9 mouse cellular contexts compared by ENCODE assay signal in genomic region chrX:100739443-100739842, GRCm38 (mm10). TPM values are rescaled to one million over a fixed set of nuclear protein-coding genes. Genes with fewer than 3 reads are reported as not detected.
DNase-seq lines count a peak whose midpoint lies in the region; ATAC-seq and TF ChIP-seq lines count a peak whose summit lies in the region.
"Had no signal": no experiment of that assay in that cellular context is flagged by ENCODE, and none has a peak within 500 bp of the region (broad histone marks: within the 10 kb centered on the region; RNA-seq: fewer than 3 reads in every experiment).

No protein-coding gene starts in this region.

- H3K4me3 ChIP-seq in heart, adult 2 months, result peak overlapping the region; percentile 34; the same call in 1 of the 2 replicates
- H3K4me3 ChIP-seq in C2C12 (ENCODE audit: insufficient read depth, poor library complexity, severe bottlenecking), result no peak overlapping the region
- H3K4me3 ChIP-seq in embryonic facial prominence, embryonic 15.5 days (replicated peaks), result peak overlapping the region; percentile 35
- peak overlapping the region; percentile 28 for H3K4me3 ChIP-seq in limb, embryonic 14.5 days (replicated peaks; ENCODE audit: low read length)
- peak overlapping the region; percentile 17; the same call in 1 of the 2 replicates for H3K4me3 ChIP-seq in stomach, embryonic 14.5 days (ENCODE audit: low read depth, low read length)

- H3K27ac ChIP-seq in heart, adult 2 months, result no peak overlapping the region
- no peak overlapping the region for H3K27ac ChIP-seq in embryonic facial prominence, embryonic 15.5 days (replicated peaks)
- no peak overlapping the region for H3K27ac ChIP-seq in limb, embryonic 14.5 days (replicated peaks; ENCODE audit: low read depth, low read length)
- no peak overlapping the region for H3K27ac ChIP-seq in stomach, embryonic 14.5 days (ENCODE audit: low read length)

- H3K36me3 ChIP-seq in heart, adult 2 months (ENCODE audit: control insufficient read depth, insufficient read depth, low read length), result no peaks in the 10 kb centered on the region
- H3K36me3 ChIP-seq in C2C12 (ENCODE audit: control insufficient read depth, insufficient read depth), result no peaks in the 10 kb centered on the region
- H3K36me3 ChIP-seq in embryonic facial prominence, embryonic 15.5 days, result no peaks in the 10 kb centered on the region
- H3K36me3 ChIP-seq in limb, embryonic 14.5 days (ENCODE audit: control insufficient read depth, insufficient read depth, low read length), result no peaks in the 10 kb centered on the region
- H3K36me3 ChIP-seq in stomach, embryonic 14.5 days (ENCODE audit: control insufficient read depth, insufficient read depth, low read length), result no peaks in the 10 kb centered on the region
- H3K36me3 ChIP-seq: G1E had no signal

- H3K4me1 ChIP-seq in heart, adult 2 months (ENCODE audit: control insufficient read depth, insufficient read depth, low read length), result peaks cover 1% of the 10 kb centered on the region; the same call in 1 of the 2 replicates
- H3K4me1 ChIP-seq in embryonic facial prominence, embryonic 15.5 days, result no peaks in the 10 kb centered on the region
- no peaks in the 10 kb centered on the region for H3K4me1 ChIP-seq in limb, embryonic 14.5 days (ENCODE audit: control insufficient read depth, insufficient read depth, low read length)
- no peaks in the 10 kb centered on the region for H3K4me1 ChIP-seq in stomach, embryonic 14.5 days (ENCODE audit: control insufficient read depth, insufficient read depth, low read length)

- H3K9me3 ChIP-seq in embryonic facial prominence, embryonic 15.5 days (replicated peaks), result no peaks in the 10 kb centered on the region
- no peaks in the 10 kb centered on the region for H3K9me3 ChIP-seq in limb, embryonic 14.5 days (ENCODE audit: control insufficient read depth, low read length)
- H3K9me3 ChIP-seq in stomach, embryonic 14.5 days (ENCODE audit: control insufficient read depth, low read depth, low read length), result no peaks in the 10 kb centered on the region
- H3K9me3 ChIP-seq: G1E had no signal

- no peak for TF ChIP-seq EP300 in heart, adult 2 months (IDR thresholded peaks at IDR 0.05; ENCODE audit: insufficient read depth, low read depth, low read length)

- 46% methylated on average over 10 of the region's 10 CpGs for WGBS in heart, adult 2 months
- 22% methylated on average over 10 of the region's 10 CpGs for WGBS in embryonic facial prominence, embryonic 15.5 days
- 27% methylated on average over 10 of the region's 10 CpGs for WGBS in limb, embryonic 14.5 days
- 26% methylated on average over 10 of the region's 10 CpGs for WGBS in stomach, embryonic 14.5 days

- TF ChIP-seq POLR2A in heart, adult 2 months (IDR thresholded peaks at IDR 0.05; ENCODE audit: insufficient read depth, low read depth, low read length), result no peak
- TF ChIP-seq POLR2A in limb, embryonic 14.5 days (IDR thresholded peaks at IDR 0.05; ENCODE audit: borderline replicate concordance, extremely low read depth, insufficient read depth, insufficient read length), result no peak

- DNase-seq in heart, adult 2 months, result peak in 1 of 2 experiments; percentile 2
- DNase-seq in heart, adult 8-10 months (ENCODE audit: low spot score), result no peak
- no peak for DNase-seq in limb, embryonic 14.5 days (ENCODE audit: low spot score)
- no peak for DNase-seq in thymus, postnatal 4 days
- DNase-seq in urinary bladder, adult 2 months (ENCODE audit: low spot score), result no peak

- no peak for TF ChIP-seq CTCF in heart, adult 2 months (IDR thresholded peaks at IDR 0.05)
- no peak for TF ChIP-seq CTCF in C2C12 (IDR thresholded peaks at IDR 0.05; ENCODE audit: control insufficient read depth, insufficient read depth, insufficient read length)

- peak overlapping the region; percentile 31; the same call in 1 of the 2 replicates for H3K9ac ChIP-seq in heart, adult 2 months (ENCODE audit: low read depth, low read length)
- H3K9ac ChIP-seq in embryonic facial prominence, embryonic 15.5 days, result no peak overlapping the region
- peak overlapping the region; percentile 28 for H3K9ac ChIP-seq in limb, embryonic 14.5 days (ENCODE audit: low read depth, low read length, severe bottlenecking)
- no peak overlapping the region for H3K9ac ChIP-seq in stomach, embryonic 14.5 days (replicated peaks; ENCODE audit: low read depth, low read length)

- ATAC-seq in embryonic facial prominence, embryonic 15.5 days (ENCODE audit: insufficient number of reproducible peaks, low FRiP score, low TSS enrichment, low read depth), result no peak
- ATAC-seq in limb, embryonic 14.5 days (ENCODE audit: low FRiP score, low read depth), result peak; percentile 53; the same call in 1 of the 2 replicates
- ATAC-seq in stomach, embryonic 14.5 days (ENCODE audit: insufficient number of reproducible peaks, insufficient read depth, low FRiP score, low read depth), result no peak

- H3ac ChIP-seq in C2C12 (ENCODE audit: control insufficient read depth, insufficient read length, low read depth), result peak overlapping the region; percentile 33

- H3K27me3 ChIP-seq in heart, adult 2 months (ENCODE audit: control insufficient read depth, insufficient read depth, low read length), result no peaks in the 10 kb centered on the region
- H3K27me3 ChIP-seq in C2C12 (ENCODE audit: control insufficient read depth, insufficient read depth, insufficient read length), result no peaks in the 10 kb centered on the region
- H3K27me3 ChIP-seq in embryonic facial prominence, embryonic 15.5 days, result peaks cover 11% of the 10 kb centered on the region; the same call in 1 of the 2 replicates
- H3K27me3 ChIP-seq in limb, embryonic 14.5 days (ENCODE audit: control insufficient read depth, insufficient read depth, low read length), result no peaks in the 10 kb centered on the region
- no peaks in the 10 kb centered on the region for H3K27me3 ChIP-seq in stomach, embryonic 14.5 days (ENCODE audit: control insufficient read depth, insufficient read depth, low read length)

- no peaks in the 10 kb centered on the region for H3K79me2 ChIP-seq in heart, adult 2 months (replicated peaks; ENCODE audit: control insufficient read depth, insufficient read depth, low read length)
- H3K79me2 ChIP-seq in C2C12 (ENCODE audit: control insufficient read depth, insufficient read depth), result no peaks in the 10 kb centered on the region

- no peaks in the 10 kb centered on the region for H3K79me3 ChIP-seq in C2C12 (ENCODE audit: low read depth)

- peak overlapping the region; percentile 49 for H3K4me2 ChIP-seq in embryonic facial prominence, embryonic 15.5 days (replicated peaks)
- H3K4me2 ChIP-seq in limb, embryonic 14.5 days (replicated peaks; ENCODE audit: low read depth, low read length, severe bottlenecking), result peak overlapping the region; percentile 46
- H3K4me2 ChIP-seq in stomach, embryonic 14.5 days (replicated peaks; ENCODE audit: low read depth, low read length), result peak overlapping the region; percentile 39

- intact Hi-C loops in heart, adult 2 months (cut with DNase I), result loop anchor here (1.0 kb wide), 1 partner anchor 118 kb away; no protein-coding TSS in a partner anchor

TF ChIP-seq in C2C12, 6 proteins besides CTCF, POLR2A, EP300 and RAD21:
- TF ChIP-seq FOSL1 (IDR thresholded peaks at IDR 0.05; ENCODE audit: insufficient read depth, low read length, poor library complexity, severe bottlenecking), result no peak
- TF ChIP-seq MYOD1 (IDR thresholded peaks at IDR 0.05; ENCODE audit: control insufficient read depth, insufficient read length, low read depth), result no peak
- no peak for TF ChIP-seq CEBPB (IDR thresholded peaks at IDR 0.05; ENCODE audit: low read depth)
- TF ChIP-seq MAX (IDR thresholded peaks at IDR 0.05), result no peak
- TF ChIP-seq USF1 (IDR thresholded peaks at IDR 0.05; ENCODE audit: low read depth), result no peak
- no peak for TF ChIP-seq MYOG (IDR thresholded peaks at IDR 0.05; ENCODE audit: control insufficient read depth, extremely low read depth, insufficient read length)
TF ChIP-seq in C2C12: peak in this region for 0.

RNA-seq across cellular contexts. Expression of gene Gdpd2, which starts 9.8 kb away (rescaled TPM):
- total RNA-seq in heart, adult 2 months (2021), result not detected
- polyA plus RNA-seq in heart, adult 2 months (2012; rRNA removed), result 0.15 and 0.68 TPM in 2 replicates
- total RNA-seq in heart, adult 8-10 months (2022), result not detected
- polyA plus RNA-seq in C2C12 (2012; fragmentation: generic; extraction: Trizol), result 0.05 TPM
- polyA plus RNA-seq in embryonic facial prominence, embryonic 15.5 days (2015; fragmentation: Nextera tagmentation; extraction: Ambion mirVana), result 15.1 and 15.8 TPM in 2 replicates
- polyA plus RNA-seq in limb, embryonic 14.5 days (2012; rRNA removed), result 11.6 and 13.2 TPM in 2 replicates
- polyA plus RNA-seq in limb, embryonic 14.5 days (2014; fragmentation: Nextera tagmentation; extraction: Ambion mirVana), result 5.6 and 6.9 TPM in 2 replicates
- polyA plus RNA-seq in stomach, embryonic 14.5 days (2014; fragmentation: Nextera tagmentation; extraction: Ambion mirVana), result 2.3 and 2.9 TPM in 2 replicates
- 0.28 and 0.45 TPM in 2 replicates for polyA plus RNA-seq in urinary bladder, adult 2 months (2012; rRNA removed)
- polyA plus RNA-seq: G1E had no signal

RNA-seq across cellular contexts. Expression of gene Dlg3, which starts 28.1 kb away (rescaled TPM):
- 1 to 10 TPM; 2.6 to 2.7 TPM for total RNA-seq in heart, adult 2 months (2021)
- polyA plus RNA-seq in heart, adult 2 months (2012; rRNA removed), result 3.0 and 5.8 TPM in 2 replicates
- total RNA-seq in heart, adult 8-10 months (2022), result 1 to 10 TPM; 2.0 to 4.3 (median 2.8) TPM
- polyA plus RNA-seq in C2C12 (2012; fragmentation: generic; extraction: Trizol), result 6.0 TPM
- polyA plus RNA-seq in embryonic facial prominence, embryonic 15.5 days (2015; fragmentation: Nextera tagmentation; extraction: Ambion mirVana), result 3.6 and 4.8 TPM in 2 replicates
- polyA plus RNA-seq in limb, embryonic 14.5 days (2012; rRNA removed), result 24.9 and 27.5 TPM in 2 replicates
- polyA plus RNA-seq in limb, embryonic 14.5 days (2014; fragmentation: Nextera tagmentation; extraction: Ambion mirVana), result 4.2 and 5.1 TPM in 2 replicates
- 9.6 and 14.5 TPM in 2 replicates for polyA plus RNA-seq in stomach, embryonic 14.5 days (2014; fragmentation: Nextera tagmentation; extraction: Ambion mirVana)
- 29.3 and 33.7 TPM in 2 replicates for polyA plus RNA-seq in urinary bladder, adult 2 months (2012; rRNA removed)
- polyA plus RNA-seq: G1E had no signal

Comparison
In these comparisons a context has a peak if more than half of its experiments do, and no peak if none do; other contexts are left out.
1. H3K9ac ChIP-seq: peak in heart, adult 2 months (single experiment) and limb, embryonic 14.5 days (single experiment); none in embryonic facial prominence, embryonic 15.5 days (single experiment) and stomach, embryonic 14.5 days (single experiment).
2. Peak in every context shown above with its lines, with median percentiles within 50 percentile points of each other: H3K4me2 ChIP-seq.